Mouse (Mus musculus) midbrain, embryonic 16.5 days (tissue): Measurements from ENCODE around the gene Klb. TPM values are rescaled to one million over a fixed set of nuclear protein-coding genes. Genes with fewer than 3 reads are reported as not detected.

Experiments
- ATAC-seq: fragments of 200-750 bp; cut with Nextera tagmentation; 2 replicates; pipeline ENCODE4 v1.8.0; 2017; ENCODE audit warnings: moderate TSS enrichment
- H3K27ac ChIP-seq: fragments of 300-500 bp; sonication (generic); 2 replicates; pipeline ENCODE4 v1.5.1; 2014; ENCODE audit warnings: mild to moderate bottlenecking, low read length, mixed read lengths
- H3K27me3 ChIP-seq: fragments of 300-500 bp; sonication (generic); 2 replicates; pipeline ENCODE4 v1.6.1; 2014; ENCODE audit warnings: low read depth, low read length, mixed read lengths; ENCODE audit not compliant: control insufficient read depth, insufficient read depth
- H3K36me3 ChIP-seq: fragments of 300-500 bp; sonication (generic); 2 replicates; pipeline ENCODE4 v1.6.1; 2014; ENCODE audit warnings: mild to moderate bottlenecking, low read length, moderate library complexity, mixed read lengths; ENCODE audit not compliant: control insufficient read depth, insufficient read depth
- H3K4me1 ChIP-seq: fragments of 300-500 bp; sonication (generic); 2 replicates; pipeline ENCODE4 v1.6.1; 2014; ENCODE audit warnings: mild to moderate bottlenecking, low read length, mixed read lengths; ENCODE audit not compliant: control insufficient read depth, insufficient read depth
- H3K4me2 ChIP-seq: fragments of 300-500 bp; sonication (generic); 2 replicates; pipeline ENCODE4 v1.6.1; 2014; ENCODE audit warnings: mild to moderate bottlenecking, low read length, mixed read lengths
- H3K4me3 ChIP-seq: fragments of 300-500 bp; sonication (generic); 2 replicates; pipeline ENCODE4 v1.5.1; 2014; ENCODE audit warnings: low read depth, mild to moderate bottlenecking, low read length, moderate library complexity, mixed read lengths
- H3K9ac ChIP-seq: fragments of 300-500 bp; sonication (generic); 2 replicates; pipeline ENCODE4 v1.6.1; 2014; ENCODE audit warnings: low read depth, low read length, mixed read lengths
- H3K9me3 ChIP-seq: fragments of 300-500 bp; sonication (generic); replicated peaks from 2 replicates; pipeline ENCODE4 v1.6.1; 2014; ENCODE audit warnings: mild to moderate bottlenecking, low read length, mixed read lengths; ENCODE audit not compliant: control insufficient read depth, poor library complexity, severe bottlenecking
- WGBS: fragments of 180-500 bp; shearing (Covaris S2); extraction: QIAGEN DNeasy Blood & Tissue Kit; methylation state at CpG from one replicate; pipeline ENCODE4 v1.1.7; 2014; 5-methylcytosine and 5-hydroxymethylcytosine counted together
- polyA plus RNA-seq: library from polyadenylated mRNA; unstranded; fragments of >200 nt; fragmentation: Nextera tagmentation; extraction: Ambion mirVana; gene quantifications from 2 replicates; pipeline ENCODE4 v1.2.1, GENCODE M21; 2015

Gene Klb
- polyA plus RNA-seq, 1 experiment from 2014 or later = 0.15 TPM

GRCm38 (mm10) chr5:65354097-65354496 is 6.0 kb downstream of the Klb start:
- ATAC-seq = no peak
- Histone ChIP-seq H3K36me3 (no peaks in the 10 kb centered on the region), H3K4me2 (no peak overlapping the region), H3K27me3 (no peaks in the 10 kb centered on the region), H3K4me3 (no peak overlapping the region), H3K4me1 (no peaks in the 10 kb centered on the region), H3K27ac (no peak overlapping the region), H3K9me3 (no peaks in the 10 kb centered on the region), H3K9ac (no peak overlapping the region)
- 90% methylated on average over 3 of the region's 3 CpGs for WGBS

GRCm38 (mm10) chr5:65354985-65355384 is 6.9 kb downstream of the Klb start:
- 82% methylated on average over 5 of the region's 5 CpGs for WGBS
- Histone ChIP-seq H3K4me1 (no peaks in the 10 kb centered on the region), H3K36me3 (no peaks in the 10 kb centered on the region), H3K27me3 (no peaks in the 10 kb centered on the region), H3K9ac (no peak overlapping the region), H3K4me2 (no peak overlapping the region), H3K4me3 (no peak overlapping the region), H3K9me3 (no peaks in the 10 kb centered on the region), H3K27ac (no peak overlapping the region)
- no peak for ATAC-seq

GRCm38 (mm10) chr5:65356851-65357250 is 8.7 kb downstream of the Klb start:
- no peak for ATAC-seq
- Histone ChIP-seq H3K27ac (no peak overlapping the region), H3K9ac (no peak overlapping the region), H3K4me3 (no peak overlapping the region), H3K36me3 (no peaks in the 10 kb centered on the region), H3K27me3 (no peaks in the 10 kb centered on the region), H3K9me3 (no peaks in the 10 kb centered on the region), H3K4me1 (no peaks in the 10 kb centered on the region), H3K4me2 (no peak overlapping the region)
- WGBS = 83% methylated on average over 6 of the region's 6 CpGs

- 94% methylated on average over 3 of the region's 3 CpGs for WGBS
- ATAC-seq = no peak
- Histone ChIP-seq H3K36me3 (no peaks in the 10 kb centered on the region), H3K9ac (no peak overlapping the region), H3K27ac (no peak overlapping the region), H3K27me3 (no peaks in the 10 kb centered on the region), H3K4me3 (no peak overlapping the region), H3K4me1 (no peaks in the 10 kb centered on the region), H3K4me2 (no peak overlapping the region), H3K9me3 (no peaks in the 10 kb centered on the region)
These were observed 9.7 kb downstream of the Klb start for GRCm38 (mm10) chr5:65357771-65358170.

GRCm38 (mm10) chr5:65367837-65368236 is 19.7 kb downstream of the Klb start:
- no peaks in the 10 kb centered on the region for H3K9me3 ChIP-seq
- no peaks in the 10 kb centered on the region for H3K4me1 ChIP-seq
- H3K9ac ChIP-seq = no peak overlapping the region
- no peaks in the 10 kb centered on the region for H3K36me3 ChIP-seq
- H3K27me3 ChIP-seq = no peaks in the 10 kb centered on the region
- ATAC-seq = no peak
- WGBS = 91% methylated on average over 11 of the region's 11 CpGs
- H3K27ac ChIP-seq = no peak overlapping the region
- H3K4me2 ChIP-seq = no peak overlapping the region
- H3K4me3 ChIP-seq = no peak overlapping the region

GRCm38 (mm10) chr5:65371551-65371950 is 23.4 kb downstream of the Klb start:
- 94% methylated on average over 7 of the region's 7 CpGs for WGBS
- no peak for ATAC-seq
- no peaks in the 10 kb centered on the region for H3K9me3 ChIP-seq

GRCm38 (mm10) chr5:65374746-65375145 is 26.6 kb downstream of the Klb start:
- H3K4me1 ChIP-seq = no peaks in the 10 kb centered on the region
- no peak overlapping the region for H3K4me2 ChIP-seq
- H3K9ac ChIP-seq = no peak overlapping the region
- H3K27me3 ChIP-seq = no peaks in the 10 kb centered on the region
- 83% methylated on average over 7 of the region's 7 CpGs for WGBS
- no peak overlapping the region for H3K4me3 ChIP-seq
- H3K9me3 ChIP-seq = no peaks in the 10 kb centered on the region
- no peaks in the 10 kb centered on the region for H3K36me3 ChIP-seq
- no peak overlapping the region for H3K27ac ChIP-seq
- ATAC-seq = no peak

More at GRCm38 (mm10) chr5:65371551-65371950, 23.4 kb downstream of the Klb start:
- no peak overlapping the region for H3K9ac ChIP-seq
- no peak overlapping the region for H3K4me3 ChIP-seq
- H3K27ac ChIP-seq = no peak overlapping the region
- no peak overlapping the region for H3K4me2 ChIP-seq
- no peaks in the 10 kb centered on the region for H3K4me1 ChIP-seq
- no peaks in the 10 kb centered on the region for H3K27me3 ChIP-seq
- no peaks in the 10 kb centered on the region for H3K36me3 ChIP-seq

GRCm38 (mm10) chr5:65385704-65386103 is 37.6 kb downstream of the Klb start:
- Histone ChIP-seq H3K4me2 (no peak overlapping the region), H3K4me3 (no peak overlapping the region), H3K9ac (no peak overlapping the region), H3K9me3 (no peaks in the 10 kb centered on the region), H3K36me3 (peaks cover 18% of the 10 kb centered on the region), H3K27ac (no peak overlapping the region), H3K4me1 (peaks cover 14% of the 10 kb centered on the region), H3K27me3 (no peaks in the 10 kb centered on the region)
- WGBS = 77% methylated on average over 2 of the region's 2 CpGs
- ATAC-seq = no peak

- Histone ChIP-seq H3K9me3 (no peaks in the 10 kb centered on the region), H3K4me2 (no peak overlapping the region), H3K4me3 (no peak overlapping the region), H3K4me1 (peaks cover 18% of the 10 kb centered on the region), H3K27ac (no peak overlapping the region), H3K27me3 (no peaks in the 10 kb centered on the region), H3K36me3 (peaks cover 18% of the 10 kb centered on the region), H3K9ac (no peak overlapping the region)
- 82% methylated on average over 6 of the region's 6 CpGs for WGBS
- ATAC-seq = no peak
These were observed 39.1 kb downstream of the Klb start for GRCm38 (mm10) chr5:65387008-65387867.
